Mouse (Mus musculus) thymus, adult 18-20 months (tissue): ENCODE measurements around the gene Iqcd.
A peak's percentile ranks its signal among the peaks of the same experiment; 100 is the strongest.

Source experiments
- DNase-seq, 2 experiments: peaks; one replicate each; pipeline ENCODE4 v3.0.0; 2022; ENCODE audit warnings: mixed read lengths in 2 of 2

Iqcd gene

GRCm38 (mm10) chr5:120605241-120605661 is 16.4 kb downstream of the Iqcd start:
- no peak for DNase-seq

- peak; percentile 51 to 65 for DNase-seq
Observed at GRCm38 (mm10) chr5:120605688-120606087, 16.9 kb downstream of the Iqcd start.

GRCm38 (mm10) chr5:120606590-120607200 is 17.9 kb downstream of the Iqcd start:
- no peak for DNase-seq

- DNase-seq: no peak
Observed at GRCm38 (mm10) chr5:120607335-120607734, 18.5 kb downstream of the Iqcd start.

- no peak for DNase-seq
Observed at GRCm38 (mm10) chr5:120609246-120609775, 20.5 kb downstream of the Iqcd start.

- DNase-seq: no peak
Observed at GRCm38 (mm10) chr5:120610906-120611305, 22.1 kb downstream of the Iqcd start.

GRCm38 (mm10) chr5:120611416-120611815 is 22.6 kb downstream of the Iqcd start:
- no peak for DNase-seq

- peak; percentile 95 to 96 for DNase-seq
Observed at GRCm38 (mm10) chr5:120612442-120612821, 23.6 kb downstream of the Iqcd start, which contains the start of the genes Rita1 and Ddx54. TSS of gene Rita1 (minus strand) at chr5:120612589. TSS of gene Ddx54 (plus strand) at chr5:120612739.

- peak; percentile 100 for DNase-seq
Observed at GRCm38 (mm10) chr5:120612822-120613604, 24.2 kb downstream of the Iqcd start.

- no peak for DNase-seq
Observed at GRCm38 (mm10) chr5:120615903-120616302, 27.1 kb downstream of the Iqcd start.

GRCm38 (mm10) chr5:120618778-120619177 is 30.0 kb downstream of the Iqcd start:
- DNase-seq: no peak

- peak; percentile 57 to 68 for DNase-seq
Observed at GRCm38 (mm10) chr5:120619201-120619600, 30.4 kb downstream of the Iqcd start.

- peak; percentile 84 to 89 for DNase-seq
Observed at GRCm38 (mm10) chr5:120620375-120621077, 31.7 kb downstream of the Iqcd start.

GRCm38 (mm10) chr5:120621078-120621765 is 32.4 kb downstream of the Iqcd start:
- peak; percentile 88 to 93 for DNase-seq

GRCm38 (mm10) chr5:120621846-120622197 is 33.0 kb downstream of the Iqcd start:
- no peak for DNase-seq

- DNase-seq: peak in 1 of 2 experiments; percentile 60
Observed at GRCm38 (mm10) chr5:120622198-120622851, 33.5 kb downstream of the Iqcd start.

GRCm38 (mm10) chr5:120624427-120624826 is 35.6 kb downstream of the Iqcd start:
- DNase-seq: no peak

- DNase-seq: no peak
Observed at GRCm38 (mm10) chr5:120626399-120626798, 37.6 kb downstream of the Iqcd start.

- no peak for DNase-seq
Observed at GRCm38 (mm10) chr5:120627515-120628300, 38.9 kb downstream of the Iqcd start.

- no peak for DNase-seq
Observed at GRCm38 (mm10) chr5:120628624-120629023, 39.8 kb downstream of the Iqcd start.

GRCm38 (mm10) chr5:120631128-120631527 is 42.3 kb downstream of the Iqcd start:
- DNase-seq: peak in 1 of 2 experiments; percentile 43
